Mouse (Mus musculus) liver, adult 2 months (tissue): ENCODE data around the gene Tmem238l. TPM values are rescaled to one million over a fixed set of nuclear protein-coding genes. Genes with fewer than 3 reads are reported as not detected.

Source experiments
- DNase-seq: peaks from one replicate; pipeline ENCODE4 v3.0.0-alpha.2; 2011; ENCODE audit warnings: low read depth, low spot score; ENCODE audit errors: extremely low read depth
- H3K27ac ChIP-seq: fragments of 200-500 bp; replicated peaks from 2 replicates; pipeline ENCODE4 v1.5.1; 2012; ENCODE audit warnings: low read depth, mild to moderate bottlenecking, control low read depth, inconsistent platforms, low read length; ENCODE audit not compliant: insufficient read depth
- H3K27me3 ChIP-seq: fragments of 200-500 bp; 2 replicates; pipeline ENCODE4 v1.6.1; 2012; ENCODE audit warnings: mild to moderate bottlenecking, moderate library complexity, low read length, inconsistent platforms; ENCODE audit not compliant: control insufficient read depth, insufficient read depth
- H3K36me3 ChIP-seq: fragments of 200-500 bp; 2 replicates; pipeline ENCODE4 v1.6.1; 2012; ENCODE audit warnings: low read length, inconsistent platforms; ENCODE audit not compliant: control insufficient read depth, insufficient read depth
- H3K4me1 ChIP-seq: fragments of 200-500 bp; 2 replicates; pipeline ENCODE4 v1.6.1; 2011; ENCODE audit warnings: low read length; ENCODE audit not compliant: control insufficient read depth, insufficient read depth
- H3K4me3 ChIP-seq: fragments of 200-500 bp; 2 replicates; pipeline ENCODE4 v1.5.1; 2011; ENCODE audit warnings: low read depth, mild to moderate bottlenecking, control low read depth, low read length, moderate library complexity; ENCODE audit not compliant: insufficient read depth
- H3K79me2 ChIP-seq: fragments of 200-500 bp; 2 replicates; pipeline ENCODE4 v1.6.1; 2012; ENCODE audit warnings: inconsistent platforms, mild to moderate bottlenecking, low read length, moderate library complexity; ENCODE audit not compliant: control insufficient read depth, insufficient read depth
- H3K9ac ChIP-seq: fragments of 200-500 bp; 2 replicates; pipeline ENCODE4 v1.6.1; 2012; ENCODE audit warnings: low read depth, mild to moderate bottlenecking, control low read depth, inconsistent platforms, low read length
- CTCF ChIP-seq: fragments of 200-500 bp; IDR thresholded peaks from 2 replicates; pipeline ENCODE4 v1.5.1; 2011; ENCODE audit warnings: low read depth, low read length, control low read depth
- POLR2A ChIP-seq: fragments of 200-500 bp; IDR thresholded peaks from 2 replicates; pipeline ENCODE4 v1.6.1; 2011; ENCODE audit warnings: low read length, control low read depth; ENCODE audit not compliant: insufficient read depth; ENCODE audit errors: extremely low read depth
- WGBS: fragments of 180-500 bp; shearing (Covaris S2); methylation state at CpG from one replicate; pipeline ENCODE4 v1.1.7; 2018; 5-methylcytosine and 5-hydroxymethylcytosine counted together
- polyA plus RNA-seq: library from polyadenylated mRNA; depleted of rRNA; stranded (reverse); fragments of >200 nt; gene quantifications from 2 replicates; pipeline ENCODE4 v1.2.3, GENCODE M21; 2012
- total RNA-seq: library from RNA; depleted of rRNA; stranded (reverse); fragments of >200 nt; gene quantifications from 2 replicates; pipeline ENCODE4 v1.2.3, GENCODE M21; 2014

Gene Tmem238l
- total and polyA plus RNA-seq, 2 experiments: not detected

DNA sequence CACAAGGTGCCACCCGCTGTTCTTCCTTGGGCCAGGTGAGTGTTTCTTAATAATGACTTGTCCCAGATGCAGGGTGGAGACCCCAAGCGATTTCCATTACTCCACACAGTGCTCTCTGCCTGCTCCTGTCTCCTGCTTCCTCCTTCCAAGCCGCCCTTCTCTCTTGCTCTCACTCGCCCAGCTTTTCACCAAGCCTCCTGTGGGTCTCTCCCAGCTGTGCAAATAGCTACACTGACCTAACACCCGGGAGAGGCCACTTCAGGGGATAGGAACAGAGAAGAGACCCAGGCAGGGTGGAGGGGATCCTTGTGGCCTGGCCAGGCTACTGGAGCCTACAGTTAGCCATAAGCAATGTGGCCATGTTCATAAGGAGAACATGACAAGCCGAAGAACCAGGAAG lies 9.5 kb upstream of the Tmem238l start:
- WGBS: 54% methylated on average over 6 of the region's 6 CpGs
- TF ChIP-seq POLR2A: no peak
- TF ChIP-seq CTCF: no peak
- H3K9ac ChIP-seq: no peak overlapping the region

DNA sequence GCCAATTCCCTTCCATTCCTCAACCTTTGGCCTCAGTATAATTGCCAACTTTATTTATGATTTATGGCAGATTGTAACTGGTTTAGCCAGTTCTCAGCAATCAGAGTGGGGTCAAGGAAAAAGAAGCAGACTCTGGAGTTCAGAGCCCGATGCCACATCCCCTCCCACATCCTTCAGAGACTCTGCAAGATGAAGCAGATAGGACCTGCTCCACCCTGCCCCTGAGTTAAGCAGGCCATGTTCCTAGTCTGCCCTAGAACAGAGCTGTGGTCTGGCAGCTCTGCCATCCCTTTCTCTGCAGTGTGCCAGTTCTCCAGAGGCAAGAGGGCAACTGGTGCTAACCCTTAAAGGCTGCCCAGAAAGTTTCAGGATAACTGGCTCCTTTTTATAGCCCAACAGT lies 4.4 kb downstream of the Tmem238l start:
- Histone ChIP-seq H3K4me1 (no peaks in the 10 kb centered on the region), H3K27ac (no peak overlapping the region), H3K4me3 (no peak overlapping the region), H3K27me3 (no peaks in the 10 kb centered on the region), H3K36me3 (no peaks in the 10 kb centered on the region), H3K9ac (no peak overlapping the region), H3K79me2 (no peaks in the 10 kb centered on the region)
- TF ChIP-seq CTCF: no peak
- TF ChIP-seq POLR2A: no peak
- no peak for DNase-seq
- WGBS: 67% methylated on average over 1 of the region's 1 CpGs

More for the DNA sequence above, 9.5 kb upstream of the Tmem238l start:
- Histone ChIP-seq H3K27me3 (no peaks in the 10 kb centered on the region), H3K36me3 (no peaks in the 10 kb centered on the region), H3K79me2 (no peaks in the 10 kb centered on the region), H3K4me1 (no peaks in the 10 kb centered on the region), H3K4me3 (no peak overlapping the region), H3K27ac (no peak overlapping the region)
- DNase-seq: no peak

DNA sequence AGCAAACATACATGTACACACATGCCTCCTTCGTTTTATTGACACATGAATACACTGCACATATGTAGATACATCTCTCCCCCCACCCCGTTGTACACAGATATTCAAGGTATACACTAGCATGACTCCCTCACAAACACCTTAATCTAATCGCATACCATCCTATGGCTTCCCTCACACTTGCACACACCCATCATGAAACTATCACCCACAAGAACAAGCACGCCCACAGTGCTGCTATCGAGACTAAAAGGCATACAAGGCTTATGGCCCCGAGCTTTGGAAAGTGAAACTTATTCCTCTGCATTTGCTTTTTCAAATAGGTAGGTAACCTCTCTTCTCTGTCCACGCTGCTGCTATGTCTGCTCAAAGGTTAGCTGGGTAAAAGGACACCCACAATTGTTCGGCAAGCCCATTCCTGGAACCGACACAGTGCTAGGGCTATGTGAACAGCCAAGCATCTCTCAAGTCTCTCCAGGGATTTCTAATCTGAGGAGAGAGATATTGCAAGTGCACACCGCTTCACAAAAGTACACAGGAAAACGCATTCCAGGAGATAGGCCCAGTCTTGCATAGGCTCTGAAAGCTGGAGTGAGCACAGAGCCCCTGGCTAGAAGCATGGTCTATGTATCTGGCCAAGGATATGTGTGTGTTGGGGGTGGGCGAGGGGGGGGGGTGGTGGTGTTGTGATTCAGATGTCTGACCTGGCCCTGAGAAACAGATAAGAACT lies 5.2 kb downstream of the Tmem238l start:
- Histone ChIP-seq H3K79me2 (no peaks in the 10 kb centered on the region), H3K27ac (no peak overlapping the region), H3K4me1 (no peaks in the 10 kb centered on the region), H3K36me3 (no peaks in the 10 kb centered on the region), H3K9ac (no peak overlapping the region), H3K27me3 (no peaks in the 10 kb centered on the region), H3K4me3 (no peak overlapping the region)
- 72% methylated on average over 12 of the region's 12 CpGs for whole genome bisulfite sequencing
- no peak for TF ChIP-seq CTCF
- TF ChIP-seq POLR2A: no peak
- DNase-seq: no peak

DNA sequence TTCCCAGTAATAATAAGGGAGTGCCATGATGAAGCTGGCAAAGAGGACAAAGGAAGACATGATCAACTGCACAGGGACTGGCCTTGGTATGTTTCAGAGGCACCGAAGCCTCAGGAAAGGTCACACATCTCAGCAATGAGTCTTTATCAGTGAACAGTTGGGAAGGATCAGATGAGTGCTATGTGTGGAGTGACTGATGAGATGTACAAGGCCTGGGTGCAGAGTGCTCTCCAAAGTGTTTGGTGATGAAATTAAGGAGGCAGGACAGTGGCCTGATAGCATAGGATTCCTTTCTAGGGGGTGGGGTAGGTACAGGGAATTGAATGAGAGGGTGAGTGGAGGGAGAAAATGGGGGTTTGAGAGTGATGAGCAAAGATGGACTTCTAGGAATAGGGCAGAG lies 7.0 kb downstream of the Tmem238l start:
- H3K79me2 ChIP-seq: no peaks in the 10 kb centered on the region
- H3K27me3 ChIP-seq: no peaks in the 10 kb centered on the region
- H3K4me3 ChIP-seq: no peak overlapping the region
- no peaks in the 10 kb centered on the region for H3K36me3 ChIP-seq
- 73% methylated on average over 1 of the region's 1 CpGs for WGBS
- H3K27ac ChIP-seq: no peak overlapping the region
- no peak overlapping the region for H3K9ac ChIP-seq
- no peaks in the 10 kb centered on the region for H3K4me1 ChIP-seq
- no peak for DNase-seq
- TF ChIP-seq POLR2A (no peak), CTCF (no peak)

DNA sequence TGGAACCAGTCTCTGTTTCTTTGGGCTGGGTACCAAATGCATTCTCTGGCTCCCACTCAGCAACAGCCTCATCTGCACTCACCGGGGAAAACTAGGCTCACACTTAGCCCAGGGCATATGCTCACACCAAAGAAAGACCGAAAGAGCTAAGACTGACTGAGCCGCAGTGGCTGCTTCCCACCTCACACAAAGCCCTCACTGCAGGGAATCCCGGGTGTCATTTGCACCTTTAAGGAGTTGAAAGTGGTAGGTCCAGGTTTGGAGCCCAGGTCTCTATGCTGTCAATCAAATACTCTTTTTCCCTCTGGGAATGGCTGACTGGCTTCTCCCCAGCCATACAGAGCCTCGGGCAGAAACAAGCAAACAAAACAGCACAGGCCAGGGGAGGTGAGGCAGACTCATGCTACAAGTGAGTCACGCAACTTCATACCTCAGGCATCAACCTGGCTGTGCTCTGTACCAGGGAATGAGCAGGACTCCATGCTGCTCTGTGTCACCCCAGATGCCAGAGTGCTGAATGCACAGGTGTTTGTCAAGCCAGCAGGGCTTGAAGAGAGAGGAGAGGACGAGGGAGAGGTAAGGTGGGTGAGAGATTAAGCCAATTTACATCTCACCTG lies 10.2 kb downstream of the Tmem238l start:
- no peaks in the 10 kb centered on the region for H3K36me3 ChIP-seq
- WGBS: 19% methylated on average over 7 of the region's 7 CpGs
- H3K4me3 ChIP-seq: no peak overlapping the region
- no peaks in the 10 kb centered on the region for H3K79me2 ChIP-seq
- no peak overlapping the region for H3K27ac ChIP-seq
- TF ChIP-seq CTCF (no peak), POLR2A (no peak)
- no peaks in the 10 kb centered on the region for H3K4me1 ChIP-seq
- no peak overlapping the region for H3K9ac ChIP-seq
- no peak for DNase-seq
- no peaks in the 10 kb centered on the region for H3K27me3 ChIP-seq

DNA sequence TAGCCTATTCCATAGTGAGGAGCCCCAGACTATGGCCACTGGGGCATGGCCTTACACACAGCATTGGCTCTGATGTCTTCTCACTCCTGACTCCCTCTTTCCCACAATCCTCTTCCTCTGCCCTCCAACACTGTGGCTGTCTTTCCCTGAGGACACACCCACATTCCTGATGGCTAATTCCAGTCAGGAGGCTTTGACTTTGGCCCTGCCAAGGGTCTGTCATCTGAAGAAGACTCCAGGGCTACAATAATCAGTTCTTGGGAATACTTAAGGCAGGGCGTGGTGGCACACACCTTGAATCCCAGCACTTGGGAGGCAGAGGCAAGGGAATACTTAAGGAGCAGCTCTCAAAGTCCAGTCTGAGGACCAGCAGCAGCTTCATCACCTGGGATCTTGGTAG lies 12.1 kb downstream of the Tmem238l start:
- Histone ChIP-seq H3K79me2 (no peaks in the 10 kb centered on the region), H3K9ac (no peak overlapping the region), H3K4me3 (no peak overlapping the region), H3K4me1 (no peaks in the 10 kb centered on the region), H3K27ac (no peak overlapping the region), H3K36me3 (no peaks in the 10 kb centered on the region), H3K27me3 (no peaks in the 10 kb centered on the region)
- WGBS: 82% methylated on average over 1 of the region's 1 CpGs
- TF ChIP-seq POLR2A (no peak), CTCF (no peak)
- no peak for DNase-seq
